Mouse (Mus musculus) skeletal muscle tissue, postnatal 0 days (tissue): Measurements from ENCODE around the gene Slc2a5. TPM values are rescaled to one million over a fixed set of nuclear protein-coding genes. Genes with fewer than 3 reads are reported as not detected.

ENCODE experiments used
- polyA plus RNA-seq: library from polyadenylated mRNA; unstranded; fragments of >200 nt; fragmentation: Nextera tagmentation; extraction: Ambion mirVana; gene quantifications from 2 replicates; pipeline ENCODE4 v1.2.1, GENCODE M21; 2015

Gene Slc2a5
- polyA plus RNA-seq: 2.4 and 3.0 TPM in 2 replicates

GRCm38 (mm10) chr4:150119055-150119454 is at the start of gene Slc2a5:
Slc2a5 (plus strand) TSS chr4:150119283.

GRCm38 (mm10) chr4:150087161-150087889 is 31.8 kb upstream of the Slc2a5 start, which contains the start of gene Gpr157:
Gpr157 (plus strand) TSS chr4:150087365.

Other genes with a start within 250 kb of the Slc2a5 start
- gene Spsb1, start 164.2 kb upstream of the Slc2a5 start, polyA plus RNA-seq: 9.7 and 10.4 TPM in 2 replicates
- gene H6pd, start 110.3 kb upstream of the Slc2a5 start, polyA plus RNA-seq: 12.5 and 15.1 TPM in 2 replicates
- 5.5 and 6.6 TPM in 2 replicates for gene Gpr157, start 31.9 kb upstream of the Slc2a5 start, polyA plus RNA-seq
- gene Slc2a7, start 29.7 kb downstream of the Slc2a5 start, polyA plus RNA-seq: not detected in 2 replicates
- gene Car6, start 82.0 kb downstream of the Slc2a5 start, polyA plus RNA-seq: 0.12 and 0.18 TPM in 2 replicates
- gene Eno1, start 117.4 kb downstream of the Slc2a5 start, polyA plus RNA-seq: 1,232 and 1,283 TPM in 2 replicates
- gene Rere, start 162.4 kb downstream of the Slc2a5 start, polyA plus RNA-seq: 18.3 and 19.0 TPM in 2 replicates